Mouse (Mus musculus) liver, embryonic 16.5 days (tissue): ENCODE measurements around the gene Tmem86a. TPM values are rescaled to one million over a fixed set of nuclear protein-coding genes. Genes with fewer than 3 reads are reported as not detected.
"Not testable (repeated sequence)": the region's sequence is repeated elsewhere in the genome, so short reads cannot be mapped to it uniquely, and the experiment has no call there.

Experiments
- ATAC-seq: fragments of 200-750 bp; cut with Nextera tagmentation; 2 replicates; pipeline ENCODE4 v1.8.0; 2017; ENCODE audit warnings: low read depth, mild to moderate bottlenecking, moderate number of reproducible peaks, moderate library complexity
- H3K27ac ChIP-seq: fragments of 300-500 bp; sonication (generic); 2 replicates; pipeline ENCODE4 v1.5.1; 2014; ENCODE audit warnings: mild to moderate bottlenecking, low read length
- H3K27me3 ChIP-seq: fragments of 300-500 bp; sonication (generic); 2 replicates; pipeline ENCODE4 v1.6.1; 2014; ENCODE audit warnings: low read depth, low read length, mixed read lengths; ENCODE audit not compliant: control insufficient read depth, insufficient read depth
- H3K36me3 ChIP-seq: fragments of 300-500 bp; sonication (generic); 2 replicates; pipeline ENCODE4 v1.6.1; 2014; ENCODE audit warnings: mild to moderate bottlenecking; ENCODE audit not compliant: control insufficient read depth, insufficient read depth
- H3K4me1 ChIP-seq: fragments of 300-500 bp; sonication (generic); 2 replicates; pipeline ENCODE4 v1.6.1; 2014; ENCODE audit warnings: low read depth, low read length, mixed read lengths; ENCODE audit not compliant: control insufficient read depth
- H3K4me2 ChIP-seq: fragments of 300-500 bp; sonication (generic); 2 replicates; pipeline ENCODE4 v1.6.1; 2014; ENCODE audit warnings: low read depth, low read length, mixed read lengths
- H3K4me3 ChIP-seq: fragments of 300-500 bp; sonication (generic); 2 replicates; pipeline ENCODE4 v1.5.1; 2014; ENCODE audit warnings: low read depth, mild to moderate bottlenecking, low read length
- H3K9ac ChIP-seq: fragments of 300-500 bp; sonication (generic); 2 replicates; pipeline ENCODE4 v1.6.1; 2014; ENCODE audit warnings: low read depth, low read length
- H3K9me3 ChIP-seq: fragments of 300-500 bp; sonication (generic); replicated peaks from 2 replicates; pipeline ENCODE4 v1.6.1; 2016; ENCODE audit warnings: low read length; ENCODE audit not compliant: control insufficient read depth
- WGBS: fragments of 180-500 bp; shearing (Covaris S2); extraction: QIAGEN DNeasy Blood & Tissue Kit; methylation state at CpG from one replicate; pipeline ENCODE4 v1.1.7; 2014; ENCODE audit not compliant: insufficient replicate concordance; 5-methylcytosine and 5-hydroxymethylcytosine counted together
- polyA plus RNA-seq: library from polyadenylated mRNA; unstranded; fragments of >200 nt; fragmentation: Nextera tagmentation; extraction: Ambion mirVana; gene quantifications from 2 replicates; pipeline ENCODE4 v1.2.1, GENCODE M21; 2015

Gene Tmem86a
- polyA plus RNA-seq, 1 experiment from 2014 or later, result 25.6 TPM

- ATAC-seq, result no peak
- Histone ChIP-seq H3K27me3 (no peaks in the 10 kb centered on the region), H3K4me3 (no peak overlapping the region), H3K4me1 (no peaks in the 10 kb centered on the region), H3K4me2 (no peak overlapping the region), H3K9ac (no peak overlapping the region), H3K27ac (no peak overlapping the region), H3K9me3 (no peaks in the 10 kb centered on the region), H3K36me3 (no peaks in the 10 kb centered on the region)
- 72% methylated on average over 7 of the region's 7 CpGs for WGBS
These were observed 25.9 kb upstream of the Tmem86a start for GRCm38 (mm10) chr7:47024454-47024853.

- Histone ChIP-seq H3K4me2 (no peak overlapping the region), H3K27me3 (no peaks in the 10 kb centered on the region), H3K4me1 (no peaks in the 10 kb centered on the region), H3K36me3 (no peaks in the 10 kb centered on the region), H3K9me3 (no peaks in the 10 kb centered on the region), H3K4me3 (no peak overlapping the region), H3K9ac (no peak overlapping the region), H3K27ac (no peak overlapping the region)
- 65% methylated on average over 9 of the region's 9 CpGs for WGBS
- no peak for ATAC-seq
These were observed 25.0 kb upstream of the Tmem86a start for GRCm38 (mm10) chr7:47025429-47025828.

GRCm38 (mm10) chr7:47026899-47027298 is 23.5 kb upstream of the Tmem86a start:
- H3K9ac ChIP-seq, H3K27ac ChIP-seq, H3K36me3 ChIP-seq, ATAC-seq, H3K4me3 ChIP-seq, H3K4me1 ChIP-seq, H3K4me2 ChIP-seq, H3K27me3 ChIP-seq, H3K9me3 ChIP-seq: not testable (repeated sequence)
- WGBS, result 58% methylated on average over 3 of the region's 3 CpGs

GRCm38 (mm10) chr7:47027520-47027919 is 22.9 kb upstream of the Tmem86a start:
- H3K27me3 ChIP-seq, result no peaks in the 10 kb centered on the region
- no peak overlapping the region for H3K4me2 ChIP-seq
- H3K4me1 ChIP-seq, result no peaks in the 10 kb centered on the region
- H3K36me3 ChIP-seq, result no peaks in the 10 kb centered on the region
- no peak overlapping the region for H3K27ac ChIP-seq
- ATAC-seq, result no peak
- no peaks in the 10 kb centered on the region for H3K9me3 ChIP-seq
- WGBS, result 73% methylated on average over 1 of the region's 1 CpGs
- H3K9ac ChIP-seq, result no peak overlapping the region
- no peak overlapping the region for H3K4me3 ChIP-seq

GRCm38 (mm10) chr7:47030517-47031193 is 19.7 kb upstream of the Tmem86a start:
- WGBS, result 73% methylated on average over 9 of the region's 9 CpGs

GRCm38 (mm10) chr7:47031371-47031770 is 19.0 kb upstream of the Tmem86a start:
- no peak for ATAC-seq
- Histone ChIP-seq H3K4me3 (no peak overlapping the region), H3K4me2 (no peak overlapping the region), H3K27ac (no peak overlapping the region), H3K36me3 (no peaks in the 10 kb centered on the region), H3K9ac (no peak overlapping the region), H3K9me3 (no peaks in the 10 kb centered on the region), H3K27me3 (no peaks in the 10 kb centered on the region), H3K4me1 (no peaks in the 10 kb centered on the region)
- 60% methylated on average over 4 of the region's 4 CpGs for WGBS

More at GRCm38 (mm10) chr7:47030517-47031193, 19.7 kb upstream of the Tmem86a start:
- H3K36me3 ChIP-seq, result no peaks in the 10 kb centered on the region
- H3K4me1 ChIP-seq, result no peaks in the 10 kb centered on the region
- H3K4me2 ChIP-seq, result no peak overlapping the region
- ATAC-seq, result no peak
- H3K27me3 ChIP-seq, result no peaks in the 10 kb centered on the region
- no peaks in the 10 kb centered on the region for H3K9me3 ChIP-seq
- no peak overlapping the region for H3K4me3 ChIP-seq
- no peak overlapping the region for H3K9ac ChIP-seq
- no peak overlapping the region for H3K27ac ChIP-seq

GRCm38 (mm10) chr7:47034785-47035384 is 15.5 kb upstream of the Tmem86a start:
- Histone ChIP-seq H3K9ac (no peak overlapping the region), H3K9me3 (no peaks in the 10 kb centered on the region), H3K4me3 (no peak overlapping the region), H3K27ac (no peak overlapping the region), H3K4me1 (no peaks in the 10 kb centered on the region), H3K4me2 (no peak overlapping the region), H3K27me3 (no peaks in the 10 kb centered on the region), H3K36me3 (no peaks in the 10 kb centered on the region)
- 61% methylated on average over 4 of the region's 4 CpGs for WGBS
- no peak; the same call in 1 of the 2 replicates for ATAC-seq

- Histone ChIP-seq H3K4me3 (no peak overlapping the region), H3K4me1 (no peaks in the 10 kb centered on the region), H3K27ac (no peak overlapping the region), H3K27me3 (no peaks in the 10 kb centered on the region), H3K9me3 (no peaks in the 10 kb centered on the region), H3K36me3 (no peaks in the 10 kb centered on the region), H3K9ac (no peak overlapping the region), H3K4me2 (no peak overlapping the region)
- no peak for ATAC-seq
- 67% methylated on average over 8 of the region's 8 CpGs for WGBS
These were observed 15.0 kb upstream of the Tmem86a start for GRCm38 (mm10) chr7:47035426-47035825.

- no peaks in the 10 kb centered on the region for H3K27me3 ChIP-seq
- WGBS, result 54% methylated on average over 3 of the region's 3 CpGs
- peaks cover 4% of the 10 kb centered on the region for H3K4me1 ChIP-seq
- no peak overlapping the region for H3K27ac ChIP-seq
- no peak for ATAC-seq
- H3K36me3 ChIP-seq, result no peaks in the 10 kb centered on the region
- no peaks in the 10 kb centered on the region for H3K9me3 ChIP-seq
- no peak overlapping the region for H3K4me3 ChIP-seq
- no peak overlapping the region for H3K9ac ChIP-seq
- no peak overlapping the region for H3K4me2 ChIP-seq
These were observed 8.7 kb upstream of the Tmem86a start for GRCm38 (mm10) chr7:47041706-47042105.
